Mouse (Mus musculus): ENCODE results near the gene 2210016F16Rik. TPM values are rescaled to one million over a fixed set of nuclear protein-coding genes. Genes with fewer than 3 reads are reported as not detected.

2210016F16Rik gene
- total and polyA plus RNA-seq, 3 experiments = 0.51 to 5.3 TPM; not detected in 1

DNA sequence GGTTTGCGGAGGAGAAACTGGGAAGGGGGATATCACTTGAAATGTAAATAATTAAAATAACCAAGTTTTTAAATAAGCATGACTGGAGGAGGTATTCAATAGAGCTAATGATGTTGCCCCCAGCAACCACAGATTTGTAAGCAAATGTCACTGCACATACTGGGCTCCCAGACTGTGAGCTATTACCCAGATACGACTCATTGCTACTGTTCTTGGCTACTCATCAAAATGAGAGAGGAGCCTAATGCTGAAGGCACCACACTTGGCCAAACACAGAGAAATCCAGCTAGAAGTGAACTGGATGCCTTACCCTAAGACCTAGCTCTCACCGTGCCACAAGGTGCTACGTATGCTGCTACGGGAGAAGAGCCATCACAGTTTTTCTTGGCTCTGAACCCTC lies 50.9 kb downstream of the 2210016F16Rik start:
- in situ Hi-C loops (cut with MboI; ENCODE audit: low pct_ligation_motif_present, low pct_unique_long_range_greater_than_20kb, low sequenced_read_pairs) (no loop called here), dilution Hi-C loops (cut with MboI; ENCODE audit: extremely low pct_ligation_motif_present, extremely low pct_unique_long_range_greater_than_20kb, low sequenced_read_pairs) (no loop called here)
- Histone ChIP-seq H3K4me2 (ENCODE audit: insufficient read depth, low read depth, poor library complexity, severe bottlenecking) (no peak overlapping the region), H3K27ac (ENCODE audit: insufficient read depth, low read depth) (no peak overlapping the region), H3K27me3 (replicated peaks) (no peaks in the 10 kb centered on the region), H3K79me2 (replicated peaks; ENCODE audit: control insufficient read depth, extremely low read depth, insufficient read depth, poor library complexity, severe bottlenecking) (no peaks in the 10 kb centered on the region), H3K9me3 (replicated peaks; ENCODE audit: low read length) (no peaks in the 10 kb centered on the region), H3K4me3 (replicated peaks in 1 of 3; ENCODE audit: low read depth in 2 of 3, low read length in 2 of 3, poor library complexity in 1 of 3) (no peak overlapping the region), H3K36me3 (replicated peaks in 1 of 2; ENCODE audit: control insufficient read depth in 1 of 2, insufficient read depth in 1 of 2, low read length in 1 of 2) (no peaks in the 10 kb centered on the region), H3K4me1 (ENCODE audit: control insufficient read depth in 1 of 2, insufficient read depth in 2 of 2) (no peaks in the 10 kb centered on the region), H3K9ac (ENCODE audit: insufficient read depth, low read depth) (no peak overlapping the region)
- no peak for DNase-seq (ENCODE audit: extremely low read depth)
- TF ChIP-seq CHD2 (IDR thresholded peaks at IDR 0.05; ENCODE audit: low read length) (no peak), GABPA (IDR thresholded peaks at IDR 0.05; ENCODE audit: insufficient replicate concordance, low read depth, low read length) (no peak), ZC3H11A (IDR thresholded peaks at IDR 0.05; ENCODE audit: low read depth, low read length) (no peak), EP300 (IDR thresholded peaks at IDR 0.05; ENCODE audit: low read length) (no peak), ZKSCAN1 (IDR thresholded peaks at IDR 0.05; ENCODE audit: borderline replicate concordance, low read depth, low read length) (no peak), RAD21 (IDR thresholded peaks at IDR 0.05; ENCODE audit: low read depth, low read length) (no peak), CTCF (conservative IDR thresholded peaks at IDR 0.05 in 1 of 2, IDR thresholded peaks at IDR 0.05 in 1 of 2; ENCODE audit: low read depth in 2 of 2, low read length in 2 of 2) (no peak), ZNF384 (IDR thresholded peaks at IDR 0.05; ENCODE audit: low read depth, low read length) (no peak), MXI1 (IDR thresholded peaks at IDR 0.05; ENCODE audit: low read depth, low read length) (no peak), SMC3 (IDR thresholded peaks at IDR 0.05; ENCODE audit: low read depth, low read length) (no peak), MAZ (IDR thresholded peaks at IDR 0.05; ENCODE audit: low read depth, low read length) (no peak), RCOR1 (conservative IDR thresholded peaks at IDR 0.05; ENCODE audit: low read depth, low read length) (no peak), HCFC1 (IDR thresholded peaks at IDR 0.05; ENCODE audit: low read depth, low read length) (no peak), NELFE (IDR thresholded peaks at IDR 0.05; ENCODE audit: low read depth, low read length) (no peak), USF1 (IDR thresholded peaks at IDR 0.05; ENCODE audit: low read depth, low read length) (no peak), E2F4 (IDR thresholded peaks at IDR 0.05; ENCODE audit: insufficient replicate concordance, low read depth, low read length) (no peak), ELF1 (IDR thresholded peaks at IDR 0.05; ENCODE audit: low read depth, low read length) (no peak), CHD1 (IDR thresholded peaks at IDR 0.05; ENCODE audit: low read depth, low read length) (no peak), IRF4 (IDR thresholded peaks at IDR 0.05; ENCODE audit: low read depth, low read length) (no peak), POLR2AphosphoS2 (IDR thresholded peaks at IDR 0.05; ENCODE audit: low read depth, low read length) (no peak)

Other genes with a start within 250 kb of the 2210016F16Rik start
- 31.7 and 32.0 TPM in 2 replicates for gene Idnk, start 227.6 kb downstream of the 2210016F16Rik start, total RNA-seq (2012; rRNA removed)
- 24.2 and 25.5 TPM in 2 replicates for gene Idnk, start 227.6 kb downstream of the 2210016F16Rik start, total RNA-seq (2014; rRNA removed)
- 45.0 and 47.1 TPM in 2 replicates for gene Idnk, start 227.6 kb downstream of the 2210016F16Rik start, polyA plus RNA-seq (2012; ENCODE audit: insufficient read length, low read depth)
- gene Ubqln1, start 169.6 kb downstream of the 2210016F16Rik start, total RNA-seq (2012; rRNA removed) = 58.5 and 76.3 TPM in 2 replicates
- 166 and 189 TPM in 2 replicates for gene Ubqln1, start 169.6 kb downstream of the 2210016F16Rik start, total RNA-seq (2014; rRNA removed)
- 119 and 130 TPM in 2 replicates for gene Ubqln1, start 169.6 kb downstream of the 2210016F16Rik start, polyA plus RNA-seq (2012; ENCODE audit: insufficient read length, low read depth)
- gene Gkap1, start 109.5 kb downstream of the 2210016F16Rik start, total RNA-seq (2012; rRNA removed) = 0.76 and 2.0 TPM in 2 replicates
- 0.74 and 0.82 TPM in 2 replicates for gene Gkap1, start 109.5 kb downstream of the 2210016F16Rik start, total RNA-seq (2014; rRNA removed)
- 1.3 and 1.5 TPM in 2 replicates for gene Gkap1, start 109.5 kb downstream of the 2210016F16Rik start, polyA plus RNA-seq (2012; ENCODE audit: insufficient read length, low read depth)
- gene Kif27, start 26.1 kb downstream of the 2210016F16Rik start, total RNA-seq (2012; rRNA removed) = not detected in 2 replicates
- gene Kif27, start 26.1 kb downstream of the 2210016F16Rik start, total RNA-seq (2014; rRNA removed) = not detected in 2 replicates
- not detected in 2 replicates for gene Kif27, start 26.1 kb downstream of the 2210016F16Rik start, polyA plus RNA-seq (2012; ENCODE audit: insufficient read length, low read depth)
- gene Rmi1, start 17.0 kb upstream of the 2210016F16Rik start, total RNA-seq (2012; rRNA removed) = 6.8 and 7.1 TPM in 2 replicates
- 7.7 and 8.4 TPM in 2 replicates for gene Rmi1, start 17.0 kb upstream of the 2210016F16Rik start, total RNA-seq (2014; rRNA removed)
- 11.0 and 11.1 TPM in 2 replicates for gene Rmi1, start 17.0 kb upstream of the 2210016F16Rik start, polyA plus RNA-seq (2012; ENCODE audit: insufficient read length, low read depth)
- 411 and 510 TPM in 2 replicates for gene Hnrnpk, start 18.1 kb upstream of the 2210016F16Rik start, total RNA-seq (2012; rRNA removed)
- 1,174 and 1,271 TPM in 2 replicates for gene Hnrnpk, start 18.1 kb upstream of the 2210016F16Rik start, total RNA-seq (2014; rRNA removed)
- 1,522 and 1,549 TPM in 2 replicates for gene Hnrnpk, start 18.1 kb upstream of the 2210016F16Rik start, polyA plus RNA-seq (2012; ENCODE audit: insufficient read length, low read depth)
- not detected in 2 replicates for gene Slc28a3, start 225.7 kb upstream of the 2210016F16Rik start, total RNA-seq (2012; rRNA removed)
- gene Slc28a3, start 225.7 kb upstream of the 2210016F16Rik start, total RNA-seq (2014; rRNA removed) = not detected in 2 replicates
- not detected in 2 replicates for gene Slc28a3, start 225.7 kb upstream of the 2210016F16Rik start, polyA plus RNA-seq (2012; ENCODE audit: insufficient read length, low read depth)